In the genomic region with DNA sequence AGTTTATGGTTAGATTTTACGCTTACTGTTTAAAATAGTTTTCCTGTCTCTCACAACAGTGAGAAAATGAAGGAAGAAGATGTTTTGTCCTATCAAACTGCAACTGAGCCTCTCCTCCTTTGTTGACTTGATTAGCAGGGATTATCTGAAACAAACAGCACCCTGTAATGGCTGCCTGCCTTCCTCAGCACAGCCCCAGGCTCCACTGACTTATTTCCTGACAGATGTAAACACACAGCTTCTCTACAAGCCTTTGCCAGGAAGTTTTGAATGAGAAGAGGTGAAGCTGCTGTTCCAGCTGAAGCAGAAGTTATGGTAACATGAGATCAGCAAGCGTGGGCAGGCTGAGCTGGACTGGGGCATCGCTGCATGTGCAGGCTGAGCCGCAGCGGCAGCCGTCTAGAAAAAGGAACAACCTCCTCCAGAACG, we compare ENCODE assay signal across 11 mouse cellular contexts. TPM values are rescaled to one million over a fixed set of nuclear protein-coding genes. Genes with fewer than 3 reads are reported as not detected.
A peak's percentile ranks its signal among the peaks of the same experiment; 100 is the strongest.
DNase-seq lines count a peak whose midpoint lies in the region; ATAC-seq and TF ChIP-seq lines count a peak whose summit lies in the region.
"Had no signal": no experiment of that assay in that cellular context is flagged by ENCODE, and none has a peak within 500 bp of the region (broad histone marks: within the 10 kb centered on the region; RNA-seq: fewer than 3 reads in every experiment).

No protein-coding gene starts in this region.

- no peaks in the 10 kb centered on the region for H3K36me3 ChIP-seq in liver, embryonic 13.5 days
- no peaks in the 10 kb centered on the region for H3K36me3 ChIP-seq in thymus, adult 2 months (ENCODE audit: control insufficient read depth, insufficient read depth, low read length)
- H3K36me3 ChIP-seq: heart, embryonic 13.5 days had no signal

- no peak for TF ChIP-seq CTCF in thymus, adult 2 months (IDR thresholded peaks at IDR 0.05; ENCODE audit: borderline replicate concordance, control insufficient read depth, extremely low read depth, insufficient read depth, low read length, poor library complexity)

- peak; percentile 65 for ATAC-seq in liver, embryonic 13.5 days (ENCODE audit: low read depth)
- ATAC-seq in megakaryocyte-erythroid progenitor cell, adult 5-6 weeks (replicated peaks; ENCODE audit: low FRiP score, low TSS enrichment, poor library complexity, severe bottlenecking) = peak; percentile 86
- ATAC-seq in monocyte, adult 5-6 weeks (replicated peaks; ENCODE audit: insufficient number of reproducible peaks, low FRiP score, low TSS enrichment, poor library complexity, severe bottlenecking) = no peak

- H3K9me3 ChIP-seq in liver, embryonic 13.5 days (replicated peaks) = no peaks in the 10 kb centered on the region
- H3K9me3 ChIP-seq: heart, embryonic 13.5 days had no signal

- 14% methylated on average over 7 of the region's 7 CpGs for WGBS in liver, embryonic 13.5 days (ENCODE audit: insufficient replicate concordance)
- 19% methylated on average over 7 of the region's 7 CpGs for WGBS in thymus, adult 2 months

- no peak overlapping the region for H3K9ac ChIP-seq in liver, embryonic 13.5 days
- H3K9ac ChIP-seq: heart, embryonic 13.5 days had no signal

- peaks cover 3% of the 10 kb centered on the region; the same call in 1 of the 2 replicates for H3K4me1 ChIP-seq in liver, embryonic 13.5 days (replicated peaks)
- no peaks in the 10 kb centered on the region for H3K4me1 ChIP-seq in thymus, adult 2 months (replicated peaks; ENCODE audit: control insufficient read depth, insufficient read depth, low read length)

- H3K4me3 ChIP-seq in liver, embryonic 13.5 days (replicated peaks) = no peak overlapping the region
- no peak overlapping the region for H3K4me3 ChIP-seq in thymus, adult 2 months (ENCODE audit: control insufficient read depth, insufficient read depth, low read length)
- H3K4me3 ChIP-seq: heart, embryonic 13.5 days had no signal

- peak; percentile 35 to 38 for DNase-seq in left cerebral cortex, adult 18-20 months (ENCODE audit: low spot score in 2 of 2)
- no peak for DNase-seq in left cerebral cortex, adult 11 months (ENCODE audit: low spot score)
- peak; percentile 46 for DNase-seq in embryo, embryonic 10 days (ENCODE audit: low spot score)
- DNase-seq in liver, embryonic 13.5 days = no peak
- no peak for DNase-seq in heart, postnatal 4 days
- DNase-seq in thymus, adult 2 months = no peak
- DNase-seq: retina, postnatal 1 day had no signal

- no peak for TF ChIP-seq POLR2A in thymus, adult 2 months (IDR thresholded peaks at IDR 0.05; ENCODE audit: control insufficient read depth, extremely low read depth, insufficient read depth, low read length, poor library complexity)

- no peaks in the 10 kb centered on the region for H3K27me3 ChIP-seq in liver, embryonic 13.5 days
- H3K27me3 ChIP-seq in thymus, adult 2 months (ENCODE audit: control insufficient read depth, insufficient read depth, low read length) = no peaks in the 10 kb centered on the region
- H3K27me3 ChIP-seq: heart, embryonic 13.5 days had no signal

- no peak overlapping the region for H3K27ac ChIP-seq in liver, embryonic 13.5 days
- no peak overlapping the region for H3K27ac ChIP-seq in thymus, adult 2 months (ENCODE audit: control insufficient read depth, insufficient read depth, low read length)
- H3K27ac ChIP-seq: heart, embryonic 13.5 days had no signal

- peak overlapping the region; percentile 35 for H3K4me2 ChIP-seq in liver, embryonic 13.5 days
- H3K4me2 ChIP-seq: heart, embryonic 13.5 days had no signal

RNA-seq across cellular contexts. Expression of gene Efcab10, which starts 8.6 kb away (rescaled TPM):
- total RNA-seq in left cerebral cortex, adult 18-20 months (2021) = 1 to 10 TPM; 3.3 to 4.3 TPM
- not detected in 2 replicates for polyA plus RNA-seq in liver, embryonic 13.5 days (2015; fragmentation: Nextera tagmentation; extraction: Ambion mirVana)
- total RNA-seq in megakaryocyte-erythroid progenitor cell, adult 5-6 weeks (2014; fragmentation: Nextera tagmentation) = not detected in 2 replicates
- total RNA-seq in megakaryocyte-erythroid progenitor cell, adult 5-6 weeks (2017) = not detected in 2 replicates
- total RNA-seq in monocyte, adult 5-6 weeks (2017) = not detected in 3 replicates
- total RNA-seq in heart, postnatal 4 days (2021) = not detected
- polyA plus RNA-seq in thymus, adult 2 months (2012; rRNA removed) = not detected in 2 replicates
- polyA plus RNA-seq: heart, embryonic 13.5 days; limb, embryonic 14.5 days had no signal

RNA-seq across cellular contexts. Expression of gene Twistnb, which starts 26.2 kb away (rescaled TPM):
- total RNA-seq in left cerebral cortex, adult 18-20 months (2021) = 10 to 100 TPM; 13.4 TPM
- 39.9 and 43.5 TPM in 2 replicates for polyA plus RNA-seq in liver, embryonic 13.5 days (2015; fragmentation: Nextera tagmentation; extraction: Ambion mirVana)
- total RNA-seq in megakaryocyte-erythroid progenitor cell, adult 5-6 weeks (2014; fragmentation: Nextera tagmentation) = 35.5 and 39.4 TPM in 2 replicates
- 82.0 and 113 TPM in 2 replicates for total RNA-seq in megakaryocyte-erythroid progenitor cell, adult 5-6 weeks (2017)
- 49.9 to 65.7 TPM (median 62.9 TPM) in 3 replicates for total RNA-seq in monocyte, adult 5-6 weeks (2017)
- total RNA-seq in heart, postnatal 4 days (2021) = 10 to 100 TPM; 14.2 to 14.5 TPM
- polyA plus RNA-seq in thymus, adult 2 months (2012; rRNA removed) = 57.5 and 94.4 TPM in 2 replicates

Comparison
In these comparisons a context has a peak if more than half of its experiments do, and no peak if none do; other contexts are left out.
1. DNase-seq: peak in left cerebral cortex, adult 18-20 months (2 of 2) and embryo, embryonic 10 days (single experiment); none in left cerebral cortex, adult 11 months (single experiment), liver, embryonic 13.5 days (single experiment), heart, postnatal 4 days (single experiment) and thymus, adult 2 months (single experiment).